Mouse (Mus musculus) frontal cortex, postnatal 36 days (tissue): Measurements from ENCODE around the gene Mbtps1.

Experiments used
- DNase-seq, 2 experiments: peaks; one replicate each; pipeline ENCODE4 v3.0.0; 2022; ENCODE audit warnings: low spot score in 2 of 2

The Mbtps1 gene

DNA sequence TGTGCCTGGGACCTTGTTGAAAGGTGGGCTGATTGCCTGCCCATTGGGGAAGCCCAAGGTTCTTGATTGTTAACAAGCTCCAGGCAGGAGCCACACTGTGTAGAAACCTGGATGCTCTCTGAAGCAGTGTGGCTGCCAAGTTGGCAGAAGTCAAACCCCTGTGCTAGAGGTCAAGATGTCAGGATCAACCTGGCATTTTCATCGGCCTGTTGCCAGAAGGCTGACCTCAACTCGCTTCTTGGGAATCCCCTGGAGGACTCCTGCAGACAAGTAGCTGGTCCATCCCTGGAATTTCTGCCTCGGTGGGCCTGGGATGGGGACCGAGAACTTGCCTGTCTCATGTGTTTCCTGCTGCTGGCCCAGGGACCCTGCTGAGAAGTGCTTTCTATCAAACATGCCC is 56.4 kb downstream of the Mbtps1 start:
- DNase-seq, result no peak

DNA sequence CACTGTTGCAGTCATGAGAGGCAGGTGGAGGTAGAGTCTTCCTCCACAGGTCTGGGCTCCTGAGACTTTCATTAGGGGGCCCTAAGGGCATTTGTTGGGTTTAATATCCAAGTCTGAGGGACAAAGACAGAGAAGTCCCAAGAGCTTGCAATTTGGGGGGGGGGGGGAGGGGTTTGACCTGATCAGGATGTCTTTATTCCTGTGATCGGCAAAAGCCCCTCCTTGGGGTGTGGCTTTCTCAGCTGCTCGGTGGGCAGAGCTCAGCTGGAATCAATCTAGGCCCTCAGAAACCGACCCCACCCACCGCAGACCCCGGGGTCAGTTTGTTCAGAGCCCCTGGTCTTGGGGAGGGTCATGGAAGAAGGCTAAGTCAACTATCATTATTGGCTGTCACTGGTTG is 56.9 kb downstream of the Mbtps1 start, which contains the start of gene Slc38a8:
Gene Slc38a8, minus strand, starts transcription at position 101 of the 400 bp plus-strand sequence.
- DNase-seq, result no peak

DNA sequence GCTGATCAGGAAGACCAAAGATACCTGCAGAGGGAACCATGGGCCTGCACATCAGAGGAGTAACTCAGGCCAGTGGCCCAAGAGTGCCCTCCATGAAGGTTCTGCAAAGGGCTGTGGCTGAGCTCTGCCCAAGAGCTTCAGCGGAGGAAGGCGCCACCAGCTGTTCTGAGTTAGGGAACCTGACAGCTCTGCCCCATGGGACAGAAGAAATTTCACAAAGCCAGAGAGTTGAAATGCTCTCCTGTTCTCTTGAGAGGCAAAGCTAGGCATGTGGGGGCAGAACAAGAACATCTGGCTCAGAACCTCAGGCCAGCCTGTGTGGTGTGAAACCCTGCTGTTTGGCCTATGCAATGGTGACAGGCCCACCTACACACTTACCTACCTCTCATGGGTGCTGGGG is 58.7 kb downstream of the Mbtps1 start:
- DNase-seq, result no peak

GRCm38 (mm10) chr8:119496848-119497247 is 61.7 kb downstream of the Mbtps1 start:
- peak; percentile 31 to 37 for DNase-seq

GRCm38 (mm10) chr8:119487093-119487492 is 71.4 kb downstream of the Mbtps1 start:
- DNase-seq, result no peak

DNA sequence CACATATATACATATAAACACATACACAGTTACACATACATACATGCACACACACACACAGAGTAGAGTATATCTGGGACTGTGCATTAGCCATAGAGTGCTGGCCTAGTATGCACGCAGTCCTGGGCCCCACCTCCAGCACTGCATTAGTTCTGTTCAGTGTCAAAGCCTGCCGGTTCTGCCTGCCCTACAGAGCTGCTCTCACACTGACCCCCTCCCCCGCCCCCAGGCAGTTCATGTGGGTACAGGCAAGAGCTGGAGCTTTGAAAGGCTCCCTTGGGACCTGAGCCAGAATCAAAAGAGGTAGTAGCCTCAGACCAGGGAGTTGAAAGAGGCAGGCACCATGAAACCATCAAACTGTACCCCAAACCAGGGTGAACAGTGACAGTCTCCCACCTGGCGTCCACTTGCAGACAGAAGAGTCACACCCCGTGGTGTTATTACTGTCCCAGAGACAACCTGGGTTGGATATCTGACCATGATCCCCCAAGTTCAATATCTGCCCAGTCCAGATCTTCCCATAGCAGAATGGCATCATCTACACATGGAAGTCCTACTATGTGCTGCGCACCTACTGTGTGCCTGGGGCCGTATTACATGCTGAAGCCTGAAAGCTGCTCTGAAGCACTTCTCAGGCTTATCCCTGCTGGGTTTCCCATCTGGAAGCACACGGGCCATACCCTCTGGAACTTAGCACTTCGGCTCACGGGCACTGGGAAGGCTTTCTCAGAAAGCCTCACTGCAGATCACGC is 74.2 kb downstream of the Mbtps1 start:
- DNase-seq, result no peak

DNA sequence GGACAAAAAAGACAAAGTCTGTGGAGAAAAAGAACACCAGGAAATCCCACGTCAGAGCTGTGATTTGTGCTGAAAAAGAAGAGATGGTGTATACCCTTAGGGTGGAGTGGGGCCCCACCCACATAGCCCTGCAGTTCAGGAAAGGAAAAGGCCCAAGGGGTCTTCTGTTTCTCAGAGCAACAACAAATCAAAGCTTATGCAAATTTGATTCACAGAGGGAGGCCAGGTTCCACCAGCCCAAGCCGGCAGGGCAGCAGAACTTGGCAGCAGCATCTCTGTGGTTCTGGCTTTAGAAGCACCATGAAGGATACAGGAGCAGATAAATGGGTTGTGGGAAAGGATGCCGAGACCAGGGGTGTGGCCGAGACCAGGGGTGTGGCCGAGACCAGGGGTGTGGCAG is 79.9 kb downstream of the Mbtps1 start:
- DNase-seq, result no peak

GRCm38 (mm10) chr8:119468091-119468490 is 90.4 kb downstream of the Mbtps1 start:
- no peak for DNase-seq

DNA sequence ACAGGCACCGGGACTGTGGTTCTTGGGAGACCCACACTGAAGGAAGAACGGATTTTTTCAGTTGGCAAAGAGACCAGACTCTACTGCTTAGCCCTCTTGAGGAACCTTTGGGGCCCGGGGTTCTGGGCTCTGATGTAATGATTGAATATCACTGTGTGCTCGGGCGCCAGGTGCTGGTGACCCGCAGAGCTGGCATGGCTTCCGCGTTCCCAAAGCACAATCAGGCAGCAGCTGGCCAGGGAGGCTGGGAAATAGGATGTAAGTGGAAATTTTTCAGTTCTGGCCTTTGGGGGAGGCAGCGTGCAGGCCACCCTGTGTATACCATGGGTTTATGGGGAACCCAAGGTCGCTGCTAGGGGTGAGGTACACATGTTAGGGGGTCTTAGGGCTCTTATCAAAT is 91.7 kb downstream of the Mbtps1 start:
- no peak for DNase-seq

GRCm38 (mm10) chr8:119466105-119466504 is 92.4 kb downstream of the Mbtps1 start:
- peak; percentile 37 to 52 for DNase-seq

DNA sequence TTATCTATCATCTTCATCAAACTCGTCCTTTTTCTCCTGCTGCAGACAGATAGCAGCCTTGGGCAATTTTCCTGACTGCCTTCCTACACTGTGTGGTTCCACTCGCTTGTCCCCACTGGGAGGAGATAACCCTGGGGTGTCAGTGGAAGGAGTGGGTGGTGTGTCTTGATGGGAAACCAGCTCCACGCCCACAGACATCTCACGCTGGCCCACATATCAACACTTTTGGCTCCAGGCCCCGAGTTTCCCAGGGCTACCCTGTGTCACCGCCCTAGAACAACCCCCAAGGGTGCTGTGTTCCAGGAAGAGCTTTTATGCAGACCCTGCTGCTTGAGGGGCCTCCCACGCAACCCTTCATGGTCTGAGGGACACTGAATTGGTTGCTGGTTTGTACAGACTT is 94.8 kb downstream of the Mbtps1 start:
- DNase-seq, result no peak

- DNase-seq, result no peak
These were observed 97.2 kb downstream of the Mbtps1 start for GRCm38 (mm10) chr8:119461356-119461755.

DNA sequence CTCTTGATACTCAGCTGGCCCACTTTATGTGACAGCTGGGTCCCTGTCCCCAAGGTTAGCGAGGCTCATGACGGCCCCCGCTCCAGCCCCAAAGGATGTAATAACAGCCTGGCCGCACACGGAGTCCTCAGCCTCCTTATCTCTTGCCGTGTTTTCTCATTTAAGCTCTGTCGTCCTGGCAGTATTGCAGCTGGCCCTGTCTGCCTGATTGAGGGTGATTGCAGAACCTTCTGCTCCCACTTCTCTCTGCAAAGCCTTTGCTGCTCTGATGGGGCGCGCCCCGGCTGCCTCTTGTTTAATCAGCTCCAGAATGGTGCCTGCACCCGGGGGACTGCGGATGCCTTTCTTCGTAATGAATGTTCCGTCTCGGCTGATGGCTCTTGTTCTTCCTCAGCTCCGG is 98.8 kb downstream of the Mbtps1 start:
- DNase-seq, result no peak
